16 mouse cellular contexts compared by ENCODE assay signal in the genomic region with DNA sequence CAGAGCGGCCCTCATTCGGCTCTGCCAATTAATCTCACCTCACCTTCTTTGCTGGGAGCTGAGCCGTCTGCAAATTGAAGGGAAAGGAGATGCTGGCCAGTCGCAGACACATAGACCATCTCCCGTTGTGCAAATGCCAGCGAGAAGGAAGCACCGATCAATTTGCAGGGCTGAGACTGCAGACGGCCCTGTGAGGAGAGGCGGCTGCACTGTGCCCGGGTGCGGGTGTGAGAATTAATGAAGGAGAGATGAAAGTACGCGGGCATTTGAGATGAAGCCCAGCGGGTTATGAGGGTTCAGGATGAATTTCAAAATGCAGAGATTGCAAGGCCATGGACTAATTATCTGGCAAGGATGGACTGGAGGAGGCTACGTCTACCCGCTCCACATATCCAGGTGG.
"Had no signal": no experiment of that assay in that cellular context is flagged by ENCODE, and none has a peak within 500 bp of the region (broad histone marks: within the 10 kb centered on the region; RNA-seq: fewer than 3 reads in every experiment).

No protein-coding gene starts in this region.

- DNase-seq: retina, postnatal 1 day; right cerebral cortex, adult 18-20 months; right cerebral cortex, postnatal 14 days; right cerebral cortex, postnatal 25 days; right cerebral cortex, postnatal 4 days; spleen, adult 18-20 months; thymus, adult 18-20 months; thymus, adult 2 months; thymus, postnatal 14 days; thymus, postnatal 25 days; thymus, postnatal 36 days; thymus, postnatal 4 days had no signal

- H3K4me2 ChIP-seq: neural tube, embryonic 13.5 days; neural tube, embryonic 15.5 days; stomach, embryonic 15.5 days had no signal

- H3K27ac ChIP-seq: neural tube, embryonic 13.5 days; neural tube, embryonic 15.5 days; stomach, embryonic 15.5 days; stomach, postnatal 0 days had no signal

- H3K4me1 ChIP-seq: neural tube, embryonic 13.5 days; neural tube, embryonic 15.5 days; stomach, embryonic 15.5 days had no signal

- H3K4me3 ChIP-seq: neural tube, embryonic 13.5 days; neural tube, embryonic 15.5 days; stomach, embryonic 15.5 days had no signal

- H3K27me3 ChIP-seq: neural tube, embryonic 13.5 days; neural tube, embryonic 15.5 days; stomach, embryonic 15.5 days had no signal

- H3K9ac ChIP-seq: neural tube, embryonic 13.5 days; neural tube, embryonic 15.5 days; stomach, embryonic 15.5 days had no signal

- H3K36me3 ChIP-seq: neural tube, embryonic 13.5 days; neural tube, embryonic 15.5 days; stomach, embryonic 15.5 days had no signal

- H3K9me3 ChIP-seq: neural tube, embryonic 13.5 days; neural tube, embryonic 15.5 days; stomach, embryonic 15.5 days had no signal
